Mouse (Mus musculus): ENCODE measurements at regions not wholly inside any gene's neighbourhood (a gene's known extent, or its start where the extent isn't known, plus 50 kb on each side); places are given as distances from the start of the nearest gene placed in this dataset.

GRCm38 (mm10) chr3:101524905-101525304, 79.6 kb downstream of the Atp1a1 start:
- ATAC-seq (ENCODE audit: low FRiP score, low TSS enrichment) (no peak), DNase-seq (no peak)
- Histone ChIP-seq H3K9me3 (ENCODE audit: control insufficient read depth, low read length) (no peaks in the 10 kb centered on the region), H3K4me3 (replicated peaks; ENCODE audit: low read depth, low read length) (no peak overlapping the region), H3K4me2 (ENCODE audit: low read length) (no peak overlapping the region), H3K27me3 (ENCODE audit: control insufficient read depth, insufficient read depth, low read length) (no peaks in the 10 kb centered on the region), H3K27ac (replicated peaks; ENCODE audit: low read depth, low read length) (no peak overlapping the region), H3K4me1 (ENCODE audit: control insufficient read depth, insufficient read depth, low read length) (peaks cover 30% of the 10 kb centered on the region), H3K9ac (replicated peaks; ENCODE audit: low read length) (no peak overlapping the region), H3K36me3 (ENCODE audit: control insufficient read depth, insufficient read depth, low read length) (no peaks in the 10 kb centered on the region)
- 81% methylated on average over 8 of the region's 8 CpGs for WGBS

- Histone ChIP-seq H3K9me3 (ENCODE audit: control insufficient read depth, low read length) (no peaks in the 10 kb centered on the region), H3K27ac (replicated peaks; ENCODE audit: low read depth, low read length) (no peak overlapping the region), H3K4me2 (ENCODE audit: low read length) (no peak overlapping the region), H3K4me1 (ENCODE audit: control insufficient read depth, insufficient read depth, low read length) (peaks cover 25% of the 10 kb centered on the region), H3K27me3 (ENCODE audit: control insufficient read depth, insufficient read depth, low read length) (no peaks in the 10 kb centered on the region), H3K36me3 (ENCODE audit: control insufficient read depth, insufficient read depth, low read length) (no peaks in the 10 kb centered on the region), H3K4me3 (replicated peaks; ENCODE audit: low read depth, low read length) (no peak overlapping the region), H3K9ac (replicated peaks; ENCODE audit: low read length) (no peak overlapping the region)
- DNase-seq (no peak), ATAC-seq (ENCODE audit: low FRiP score, low TSS enrichment) (no peak)
- 78% methylated on average over 6 of the region's 6 CpGs for WGBS
These were observed 80.0 kb downstream of the Atp1a1 start for GRCm38 (mm10) chr3:101524444-101524843.

- Histone ChIP-seq H3K27ac (replicated peaks; ENCODE audit: low read depth, low read length) (no peak overlapping the region), H3K4me1 (ENCODE audit: control insufficient read depth, insufficient read depth, low read length) (peaks cover 19% of the 10 kb centered on the region), H3K4me2 (ENCODE audit: low read length) (no peak overlapping the region), H3K36me3 (ENCODE audit: control insufficient read depth, insufficient read depth, low read length) (no peaks in the 10 kb centered on the region), H3K4me3 (replicated peaks; ENCODE audit: low read depth, low read length) (no peak overlapping the region), H3K9ac (replicated peaks; ENCODE audit: low read length) (no peak overlapping the region), H3K9me3 (ENCODE audit: control insufficient read depth, low read length) (no peaks in the 10 kb centered on the region), H3K27me3 (ENCODE audit: control insufficient read depth, insufficient read depth, low read length) (no peaks in the 10 kb centered on the region)
- ATAC-seq (ENCODE audit: low FRiP score, low TSS enrichment) = no peak; the same call in 1 of the 2 replicates
- DNase-seq = peak; percentile 42
- WGBS = 35% methylated on average over 5 of the region's 5 CpGs
These were observed 81.2 kb downstream of the Atp1a1 start for GRCm38 (mm10) chr3:101523239-101523638.

- H3K9ac ChIP-seq (replicated peaks; ENCODE audit: low read length) = no peak overlapping the region
- DNase-seq = peak; percentile 76
- peak; percentile 68; the same call in 1 of the 2 replicates for ATAC-seq (ENCODE audit: low FRiP score, low TSS enrichment)
- H3K4me1 ChIP-seq (ENCODE audit: control insufficient read depth, insufficient read depth, low read length) = peaks cover 19% of the 10 kb centered on the region
- H3K4me2 ChIP-seq (ENCODE audit: low read length) = no peak overlapping the region
- H3K36me3 ChIP-seq (ENCODE audit: control insufficient read depth, insufficient read depth, low read length) = no peaks in the 10 kb centered on the region
- H3K27ac ChIP-seq (replicated peaks; ENCODE audit: low read depth, low read length) = peak overlapping the region; percentile 57
- no peak overlapping the region for H3K4me3 ChIP-seq (replicated peaks; ENCODE audit: low read depth, low read length)
- 48% methylated on average over 9 of the region's 9 CpGs for WGBS
- no peaks in the 10 kb centered on the region for H3K9me3 ChIP-seq (ENCODE audit: control insufficient read depth, low read length)
- H3K27me3 ChIP-seq (ENCODE audit: control insufficient read depth, insufficient read depth, low read length) = no peaks in the 10 kb centered on the region
These were observed 82.1 kb downstream of the Atp1a1 start for GRCm38 (mm10) chr3:101522246-101522920.

- WGBS = 85% methylated on average over 5 of the region's 5 CpGs
- no peaks in the 10 kb centered on the region for H3K9me3 ChIP-seq (ENCODE audit: control insufficient read depth, low read length)
- DNase-seq (no peak), ATAC-seq (ENCODE audit: low FRiP score, low TSS enrichment) (no peak)
- no peaks in the 10 kb centered on the region for H3K36me3 ChIP-seq (ENCODE audit: control insufficient read depth, insufficient read depth, low read length)
- no peak overlapping the region for H3K27ac ChIP-seq (replicated peaks; ENCODE audit: low read depth, low read length)
- H3K4me1 ChIP-seq (ENCODE audit: control insufficient read depth, insufficient read depth, low read length) = peaks cover 28% of the 10 kb centered on the region
- H3K27me3 ChIP-seq (ENCODE audit: control insufficient read depth, insufficient read depth, low read length) = no peaks in the 10 kb centered on the region
- H3K4me2 ChIP-seq (ENCODE audit: low read length) = no peak overlapping the region
- H3K9ac ChIP-seq (replicated peaks; ENCODE audit: low read length) = no peak overlapping the region
- no peak overlapping the region for H3K4me3 ChIP-seq (replicated peaks; ENCODE audit: low read depth, low read length)
These were observed 83.3 kb downstream of the Atp1a1 start for GRCm38 (mm10) chr3:101521155-101521554.

GRCm38 (mm10) chr3:101520115-101520514, 84.4 kb downstream of the Atp1a1 start:
- no peak overlapping the region for H3K4me2 ChIP-seq (ENCODE audit: low read length)
- 71% methylated on average over 6 of the region's 6 CpGs for WGBS
- ATAC-seq (ENCODE audit: low FRiP score, low TSS enrichment) (no peak), DNase-seq (no peak)
- H3K4me1 ChIP-seq (ENCODE audit: control insufficient read depth, insufficient read depth, low read length) = peaks cover 28% of the 10 kb centered on the region
- no peak overlapping the region for H3K4me3 ChIP-seq (replicated peaks; ENCODE audit: low read depth, low read length)
- H3K36me3 ChIP-seq (ENCODE audit: control insufficient read depth, insufficient read depth, low read length) = no peaks in the 10 kb centered on the region
- H3K9ac ChIP-seq (replicated peaks; ENCODE audit: low read length) = no peak overlapping the region
- no peak overlapping the region for H3K27ac ChIP-seq (replicated peaks; ENCODE audit: low read depth, low read length)
- H3K9me3 ChIP-seq (ENCODE audit: control insufficient read depth, low read length) = no peaks in the 10 kb centered on the region
- no peaks in the 10 kb centered on the region for H3K27me3 ChIP-seq (ENCODE audit: control insufficient read depth, insufficient read depth, low read length)

- WGBS = 95% methylated on average over 5 of the region's 5 CpGs
- no peak overlapping the region for H3K4me2 ChIP-seq (ENCODE audit: low read length)
- no peak overlapping the region for H3K4me3 ChIP-seq (replicated peaks; ENCODE audit: low read depth, low read length)
- H3K27me3 ChIP-seq (ENCODE audit: control insufficient read depth, insufficient read depth, low read length) = no peaks in the 10 kb centered on the region
- H3K27ac ChIP-seq (replicated peaks; ENCODE audit: low read depth, low read length) = no peak overlapping the region
- peaks cover 28% of the 10 kb centered on the region for H3K4me1 ChIP-seq (ENCODE audit: control insufficient read depth, insufficient read depth, low read length)
- H3K36me3 ChIP-seq (ENCODE audit: control insufficient read depth, insufficient read depth, low read length) = no peaks in the 10 kb centered on the region
- DNase-seq (no peak), ATAC-seq (ENCODE audit: low FRiP score, low TSS enrichment) (no peak)
- no peaks in the 10 kb centered on the region for H3K9me3 ChIP-seq (ENCODE audit: control insufficient read depth, low read length)
- H3K9ac ChIP-seq (replicated peaks; ENCODE audit: low read length) = no peak overlapping the region
These were observed 84.9 kb downstream of the Atp1a1 start for GRCm38 (mm10) chr3:101519551-101519950.

- H3K27ac ChIP-seq (replicated peaks; ENCODE audit: low read depth, low read length) = no peak overlapping the region
- H3K9ac ChIP-seq (replicated peaks; ENCODE audit: low read length) = no peak overlapping the region
- H3K27me3 ChIP-seq (ENCODE audit: control insufficient read depth, insufficient read depth, low read length) = no peaks in the 10 kb centered on the region
- H3K4me2 ChIP-seq (ENCODE audit: low read length) = no peak overlapping the region
- peaks cover 29% of the 10 kb centered on the region for H3K4me1 ChIP-seq (ENCODE audit: control insufficient read depth, insufficient read depth, low read length)
- ATAC-seq (ENCODE audit: low FRiP score, low TSS enrichment) = no peak
- H3K36me3 ChIP-seq (ENCODE audit: control insufficient read depth, insufficient read depth, low read length) = no peaks in the 10 kb centered on the region
- 55% methylated on average over 6 of the region's 6 CpGs for WGBS
- DNase-seq = no peak
- H3K9me3 ChIP-seq (ENCODE audit: control insufficient read depth, low read length) = no peaks in the 10 kb centered on the region
- H3K4me3 ChIP-seq (replicated peaks; ENCODE audit: low read depth, low read length) = no peak overlapping the region
These were observed 85.7 kb downstream of the Atp1a1 start for GRCm38 (mm10) chr3:101518810-101519209.

- Histone ChIP-seq H3K4me2 (ENCODE audit: low read length) (no peak overlapping the region), H3K4me1 (ENCODE audit: control insufficient read depth, insufficient read depth, low read length) (peaks cover 30% of the 10 kb centered on the region), H3K9ac (replicated peaks; ENCODE audit: low read length) (no peak overlapping the region), H3K27me3 (ENCODE audit: control insufficient read depth, insufficient read depth, low read length) (no peaks in the 10 kb centered on the region), H3K4me3 (replicated peaks; ENCODE audit: low read depth, low read length) (no peak overlapping the region), H3K36me3 (ENCODE audit: control insufficient read depth, insufficient read depth, low read length) (no peaks in the 10 kb centered on the region), H3K27ac (replicated peaks; ENCODE audit: low read depth, low read length) (no peak overlapping the region), H3K9me3 (ENCODE audit: control insufficient read depth, low read length) (no peaks in the 10 kb centered on the region)
- DNase-seq (no peak), ATAC-seq (ENCODE audit: low FRiP score, low TSS enrichment) (no peak)
- WGBS = 85% methylated on average over 6 of the region's 6 CpGs
These were observed 86.9 kb downstream of the Atp1a1 start for GRCm38 (mm10) chr3:101517547-101517946.

Data from midbrain, embryonic 14.5 days (tissue).